Mouse (Mus musculus): Measurements from ENCODE around the gene Sema3g.

- TF ChIP-seq POLR2A (IDR thresholded peaks at IDR 0.05; ENCODE audit: low read depth, low read length) (no peak), CTCF (IDR thresholded peaks at IDR 0.05; ENCODE audit: extremely low read depth, insufficient read length, insufficient replicate concordance, low read depth, low read length) (no peak)
Observed at GRCm38 (mm10) chr14:31182786-31183290, 34.8 kb upstream of the Sema3g start.

Measured in small intestine, adult 2 months (tissue).